ENCODE assay signal across 21 mouse cellular contexts in genomic region chr13:33951308-33952074, GRCm38 (mm10). TPM values are rescaled to one million over a fixed set of nuclear protein-coding genes. Genes with fewer than 3 reads are reported as not detected.
DNase-seq lines count a peak whose midpoint lies in the region; ATAC-seq and TF ChIP-seq lines count a peak whose summit lies in the region.
"Had no signal": no experiment of that assay in that cellular context is flagged by ENCODE, and none has a peak within 500 bp of the region (broad histone marks: within the 10 kb centered on the region; RNA-seq: fewer than 3 reads in every experiment).

No protein-coding gene starts in this region.

- no peak overlapping the region for H3K27ac ChIP-seq in kidney, postnatal 0 days
- H3K27ac ChIP-seq: embryonic facial prominence, embryonic 15.5 days; limb, embryonic 10.5 days; midbrain, embryonic 13.5 days had no signal

- no peak overlapping the region for H3K4me2 ChIP-seq in kidney, postnatal 0 days (ENCODE audit: low read length)
- H3K4me2 ChIP-seq: embryonic facial prominence, embryonic 15.5 days; liver, embryonic 11.5 days; midbrain, embryonic 13.5 days had no signal

- no peaks in the 10 kb centered on the region for H3K4me1 ChIP-seq in kidney, postnatal 0 days (replicated peaks; ENCODE audit: insufficient read depth, low read length)
- H3K4me1 ChIP-seq: embryonic facial prominence, embryonic 15.5 days; limb, embryonic 10.5 days; midbrain, embryonic 13.5 days had no signal

- no peaks in the 10 kb centered on the region for H3K9me3 ChIP-seq in kidney, postnatal 0 days (replicated peaks; ENCODE audit: low read length)
- H3K9me3 ChIP-seq: embryonic facial prominence, embryonic 15.5 days; limb, embryonic 10.5 days; midbrain, embryonic 13.5 days had no signal

- TF ChIP-seq CTCF in kidney, postnatal 0 days (IDR thresholded peaks at IDR 0.05; ENCODE audit: low read depth), result no peak

- peak; percentile 59; the same call in 1 of the 2 replicates for ATAC-seq in kidney, postnatal 0 days (replicated peaks; ENCODE audit: low FRiP score, low read depth)
- ATAC-seq: forebrain, embryonic 16.5 days; midbrain, embryonic 13.5 days had no signal

- H3K36me3 ChIP-seq in kidney, postnatal 0 days (ENCODE audit: insufficient read depth, low read length), result no peaks in the 10 kb centered on the region
- H3K36me3 ChIP-seq: embryonic facial prominence, embryonic 15.5 days; limb, embryonic 10.5 days; midbrain, embryonic 13.5 days had no signal

- no peak overlapping the region for H3K4me3 ChIP-seq in kidney, postnatal 0 days (replicated peaks; ENCODE audit: low read depth, low read length)
- H3K4me3 ChIP-seq: embryonic facial prominence, embryonic 15.5 days; limb, embryonic 10.5 days; midbrain, embryonic 13.5 days had no signal

- 87% methylated on average over 4 of the region's 4 CpGs for WGBS in kidney, postnatal 0 days

- H3K9ac ChIP-seq in kidney, postnatal 0 days (ENCODE audit: low read depth, low read length), result no peak overlapping the region
- H3K9ac ChIP-seq: embryonic facial prominence, embryonic 15.5 days; midbrain, embryonic 13.5 days had no signal

- no peak for DNase-seq in kidney, postnatal 0 days (ENCODE audit: low spot score)
- DNase-seq in kidney, adult 9 months, result no peak
- peak; percentile 88 for DNase-seq in adrenal gland, adult 2 months
- DNase-seq in fibroblast of lung, adult 2 months (ENCODE audit: low read depth), result peak; percentile 72
- no peak for DNase-seq in T-cell, adult 2 months (ENCODE audit: low spot score)
- DNase-seq in thymus, adult 18-20 months, result no peak
- DNase-seq in right cerebral cortex, adult 2 months (ENCODE audit: low spot score in 2 of 2), result no peak
- DNase-seq: cerebellum, adult 9-10 months; lung, adult 2 months; lung, postnatal 4 days; thymus, adult 2 months had no signal

- H3K27me3 ChIP-seq in kidney, postnatal 0 days (ENCODE audit: insufficient read depth, low read length), result no peaks in the 10 kb centered on the region
- H3K27me3 ChIP-seq: CH12.LX; embryonic facial prominence, embryonic 15.5 days; midbrain, embryonic 13.5 days had no signal

RNA-seq across cellular contexts. Expression of gene Nqo2, which starts 13.0 kb away (rescaled TPM):
- 22.5 and 24.1 TPM in 2 replicates for polyA plus RNA-seq in kidney, postnatal 0 days (2015; fragmentation: Nextera tagmentation; extraction: Ambion mirVana)
- total RNA-seq in adrenal gland, adult 2 months (2021), result 10 to 100 TPM; 40.9 to 64.5 TPM
- 2.9 and 4.0 TPM in 2 replicates for polyA plus RNA-seq in adrenal gland, adult 2 months (2012; rRNA removed)

RNA-seq across cellular contexts. Expression of gene Serpinb6c, which starts 46.0 kb away (rescaled TPM):
- polyA plus RNA-seq in kidney, postnatal 0 days (2015; fragmentation: Nextera tagmentation; extraction: Ambion mirVana), result 0.17 and 0.24 TPM in 2 replicates
- under 1 TPM; 0.63 to 0.66 TPM for total RNA-seq in adrenal gland, adult 2 months (2021)
- polyA plus RNA-seq in adrenal gland, adult 2 months (2012; rRNA removed), result not detected in 2 replicates
- total RNA-seq: CH12.LX; heart, adult 8-10 months; neutrophil, adult 5-6 weeks had no signal
- polyA plus RNA-seq: heart, postnatal 0 days; hindbrain, embryonic 11.5 days; liver, embryonic 11.5 days; lung, adult 2 months; midbrain, embryonic 13.5 days had no signal

RNA-seq across cellular contexts. Expression of gene Ripk1, which starts 50.7 kb away (rescaled TPM):
- polyA plus RNA-seq in kidney, postnatal 0 days (2015; fragmentation: Nextera tagmentation; extraction: Ambion mirVana), result 16.3 and 17.2 TPM in 2 replicates
- 10 to 100 TPM; 27.2 to 31.9 TPM for total RNA-seq in adrenal gland, adult 2 months (2021)
- 12.7 and 12.8 TPM in 2 replicates for polyA plus RNA-seq in adrenal gland, adult 2 months (2012; rRNA removed)

RNA-seq across cellular contexts. Expression of gene Serpinb6a, which starts 51.1 kb away (rescaled TPM):
- 78.2 and 85.1 TPM in 2 replicates for polyA plus RNA-seq in kidney, postnatal 0 days (2015; fragmentation: Nextera tagmentation; extraction: Ambion mirVana)
- total RNA-seq in adrenal gland, adult 2 months (2021), result 100 to 1,000 TPM; 437 to 541 TPM
- polyA plus RNA-seq in adrenal gland, adult 2 months (2012; rRNA removed), result 102 and 109 TPM in 2 replicates

Comparison
In these comparisons a context has a peak if more than half of its experiments do, and no peak if none do; other contexts are left out.
1. DNase-seq: peak in adrenal gland, adult 2 months (single experiment) and fibroblast of lung, adult 2 months (single experiment); none in kidney, postnatal 0 days (single experiment), kidney, adult 9 months (single experiment), T-cell, adult 2 months (single experiment), thymus, adult 18-20 months (0 of 2) and right cerebral cortex, adult 2 months (0 of 2).